Mouse (Mus musculus): ENCODE measurements around the gene Zfp641. TPM values are rescaled to one million over a fixed set of nuclear protein-coding genes. Genes with fewer than 3 reads are reported as not detected.

Zfp641 gene
- total and polyA plus RNA-seq, 2 experiments: 0.28 to 0.33 TPM

GRCm38 (mm10) chr15:98288566-98288965, 7.4 kb downstream of the Zfp641 start:
- 88% methylated on average over 12 of the region's 12 CpGs for WGBS
- H3K4me1 ChIP-seq (ENCODE audit: control insufficient read depth, insufficient read depth, low read length): no peaks in the 10 kb centered on the region
- TF ChIP-seq POLR2A (IDR thresholded peaks at IDR 0.05; ENCODE audit: extremely low read depth, insufficient read depth, low read length): no peak
- TF ChIP-seq CTCF (IDR thresholded peaks at IDR 0.05; ENCODE audit: low read depth, low read length): no peak
- no peaks in the 10 kb centered on the region for H3K79me2 ChIP-seq (ENCODE audit: control insufficient read depth, insufficient read depth, low read length)
- no peak for DNase-seq (ENCODE audit: extremely low read depth, low read depth, low spot score)
- no peaks in the 10 kb centered on the region for H3K27me3 ChIP-seq (ENCODE audit: control insufficient read depth, insufficient read depth, low read length)
- H3K9ac ChIP-seq (ENCODE audit: low read depth, low read length): no peak overlapping the region
- H3K27ac ChIP-seq (replicated peaks; ENCODE audit: insufficient read depth, low read depth, low read length): no peak overlapping the region
- H3K4me3 ChIP-seq (ENCODE audit: insufficient read depth, low read depth, low read length): no peak overlapping the region
- no peaks in the 10 kb centered on the region for H3K36me3 ChIP-seq (ENCODE audit: control insufficient read depth, insufficient read depth, low read length)

GRCm38 (mm10) chr15:98286418-98286817, 9.5 kb downstream of the Zfp641 start:
- H3K4me1 ChIP-seq (ENCODE audit: control insufficient read depth, insufficient read depth, low read length): no peaks in the 10 kb centered on the region
- H3K4me3 ChIP-seq (ENCODE audit: insufficient read depth, low read depth, low read length): no peak overlapping the region
- TF ChIP-seq POLR2A (IDR thresholded peaks at IDR 0.05; ENCODE audit: extremely low read depth, insufficient read depth, low read length): no peak
- WGBS: 77% methylated on average over 7 of the region's 7 CpGs
- no peak for DNase-seq (ENCODE audit: extremely low read depth, low read depth, low spot score)
- H3K9ac ChIP-seq (ENCODE audit: low read depth, low read length): no peak overlapping the region
- H3K27ac ChIP-seq (replicated peaks; ENCODE audit: insufficient read depth, low read depth, low read length): no peak overlapping the region
- H3K79me2 ChIP-seq (ENCODE audit: control insufficient read depth, insufficient read depth, low read length): no peaks in the 10 kb centered on the region
- H3K27me3 ChIP-seq (ENCODE audit: control insufficient read depth, insufficient read depth, low read length): no peaks in the 10 kb centered on the region
- H3K36me3 ChIP-seq (ENCODE audit: control insufficient read depth, insufficient read depth, low read length): no peaks in the 10 kb centered on the region

- Histone ChIP-seq H3K9ac (ENCODE audit: low read depth, low read length) (no peak overlapping the region), H3K4me3 (ENCODE audit: insufficient read depth, low read depth, low read length) (no peak overlapping the region), H3K4me1 (ENCODE audit: control insufficient read depth, insufficient read depth, low read length) (no peaks in the 10 kb centered on the region), H3K27me3 (ENCODE audit: control insufficient read depth, insufficient read depth, low read length) (peaks cover 2% of the 10 kb centered on the region; the same call in 1 of the 2 replicates), H3K36me3 (ENCODE audit: control insufficient read depth, insufficient read depth, low read length) (no peaks in the 10 kb centered on the region), H3K79me2 (ENCODE audit: control insufficient read depth, insufficient read depth, low read length) (no peaks in the 10 kb centered on the region), H3K27ac (replicated peaks; ENCODE audit: insufficient read depth, low read depth, low read length) (no peak overlapping the region)
- DNase-seq (ENCODE audit: extremely low read depth, low read depth, low spot score): no peak
- TF ChIP-seq POLR2A (IDR thresholded peaks at IDR 0.05; ENCODE audit: extremely low read depth, insufficient read depth, low read length) (no peak), CTCF (IDR thresholded peaks at IDR 0.05; ENCODE audit: low read depth, low read length) (no peak)
- 83% methylated on average over 7 of the region's 7 CpGs for WGBS
These were observed 38.2 kb downstream of the Zfp641 start for GRCm38 (mm10) chr15:98257776-98258175.

- Histone ChIP-seq H3K27ac (replicated peaks; ENCODE audit: insufficient read depth, low read depth, low read length) (no peak within 1 kb of the TSS), H3K4me3 (ENCODE audit: insufficient read depth, low read depth, low read length) (no peak within 1 kb of the TSS), H3K9ac (ENCODE audit: low read depth, low read length) (no peak within 1 kb of the TSS), H3K27me3 (ENCODE audit: control insufficient read depth, insufficient read depth, low read length) (peaks cover 2% of the 10 kb centered on the region; the same call in 1 of the 2 replicates), H3K36me3 (ENCODE audit: control insufficient read depth, insufficient read depth, low read length) (no peaks in the 10 kb centered on the region), H3K79me2 (ENCODE audit: control insufficient read depth, insufficient read depth, low read length) (no peaks in the 10 kb centered on the region), H3K4me1 (ENCODE audit: control insufficient read depth, insufficient read depth, low read length) (no peaks in the 10 kb centered on the region)
- TF ChIP-seq POLR2A (IDR thresholded peaks at IDR 0.05; ENCODE audit: extremely low read depth, insufficient read depth, low read length) (no peak), CTCF (IDR thresholded peaks at IDR 0.05; ENCODE audit: low read depth, low read length) (no peak)
- DNase-seq (ENCODE audit: extremely low read depth, low read depth, low spot score): no peak
- 88% methylated on average over 8 of the region's 8 CpGs for WGBS
These were observed 38.8 kb downstream of the Zfp641 start, which contains the start of gene H1fnt for GRCm38 (mm10) chr15:98257193-98257592. H1fnt (minus strand) TSS chr15:98257293.

GRCm38 (mm10) chr15:98256271-98256670, 39.7 kb downstream of the Zfp641 start:
- H3K4me1 ChIP-seq (ENCODE audit: control insufficient read depth, insufficient read depth, low read length): no peaks in the 10 kb centered on the region
- H3K36me3 ChIP-seq (ENCODE audit: control insufficient read depth, insufficient read depth, low read length): no peaks in the 10 kb centered on the region
- no peaks in the 10 kb centered on the region for H3K79me2 ChIP-seq (ENCODE audit: control insufficient read depth, insufficient read depth, low read length)
- no peak overlapping the region for H3K4me3 ChIP-seq (ENCODE audit: insufficient read depth, low read depth, low read length)
- no peak overlapping the region for H3K27ac ChIP-seq (replicated peaks; ENCODE audit: insufficient read depth, low read depth, low read length)
- H3K27me3 ChIP-seq (ENCODE audit: control insufficient read depth, insufficient read depth, low read length): no peaks in the 10 kb centered on the region
- H3K9ac ChIP-seq (ENCODE audit: low read depth, low read length): no peak overlapping the region
- TF ChIP-seq CTCF (IDR thresholded peaks at IDR 0.05; ENCODE audit: low read depth, low read length) (no peak), POLR2A (IDR thresholded peaks at IDR 0.05; ENCODE audit: extremely low read depth, insufficient read depth, low read length) (no peak)
- no peak for DNase-seq (ENCODE audit: extremely low read depth, low read depth, low spot score)
- 94% methylated on average over 13 of the region's 13 CpGs for WGBS

Other genes with a start within 250 kb of the Zfp641 start
- gene Pfkm, start 203.6 kb downstream of the Zfp641 start, total RNA-seq (2014; rRNA removed): 9.4 and 10.5 TPM in 2 replicates
- gene Pfkm, start 203.6 kb downstream of the Zfp641 start, polyA plus RNA-seq (2012; rRNA removed): 10.8 and 12.3 TPM in 2 replicates
- 4.4 TPM in 2 replicates for gene Senp1, start 202.4 kb downstream of the Zfp641 start, total RNA-seq (2014; rRNA removed)
- 2.2 and 3.7 TPM in 2 replicates for gene Senp1, start 202.4 kb downstream of the Zfp641 start, polyA plus RNA-seq (2012; rRNA removed)
- 10.8 and 15.4 TPM in 2 replicates for gene Asb8, start 130.5 kb downstream of the Zfp641 start, total RNA-seq (2014; rRNA removed)
- 26.9 and 32.9 TPM in 2 replicates for gene Asb8, start 130.5 kb downstream of the Zfp641 start, polyA plus RNA-seq (2012; rRNA removed)
- not detected in 2 replicates for gene Ccdc184, start 129.0 kb downstream of the Zfp641 start, total RNA-seq (2014; rRNA removed)
- gene Ccdc184, start 129.0 kb downstream of the Zfp641 start, polyA plus RNA-seq (2012; rRNA removed): not detected in 2 replicates
- gene Olfr288, start 100.6 kb downstream of the Zfp641 start, total RNA-seq (2014; rRNA removed): not detected in 2 replicates
- gene Olfr288, start 100.6 kb downstream of the Zfp641 start, polyA plus RNA-seq (2012; rRNA removed): not detected in 2 replicates
- not detected in 2 replicates for gene Gm44579, start 75.2 kb downstream of the Zfp641 start, total RNA-seq (2014; rRNA removed)
- gene Gm44579, start 75.2 kb downstream of the Zfp641 start, polyA plus RNA-seq (2012; rRNA removed): not detected in 2 replicates
- not detected in 2 replicates for gene Olfr287, start 75.1 kb downstream of the Zfp641 start, total RNA-seq (2014; rRNA removed)
- gene Olfr287, start 75.1 kb downstream of the Zfp641 start, polyA plus RNA-seq (2012; rRNA removed): not detected in 2 replicates
- gene Olfr286, start 61.7 kb downstream of the Zfp641 start, total RNA-seq (2014; rRNA removed): not detected in 2 replicates
- gene Olfr286, start 61.7 kb downstream of the Zfp641 start, polyA plus RNA-seq (2012; rRNA removed): not detected in 2 replicates
- gene H1fnt, start 38.9 kb downstream of the Zfp641 start, total RNA-seq (2014; rRNA removed): not detected in 2 replicates
- gene H1fnt, start 38.9 kb downstream of the Zfp641 start, polyA plus RNA-seq (2012; rRNA removed): not detected in 2 replicates
- gene Olfr285, start 21.2 kb upstream of the Zfp641 start, total RNA-seq (2014; rRNA removed): not detected in 2 replicates
- not detected in 2 replicates for gene Olfr285, start 21.2 kb upstream of the Zfp641 start, polyA plus RNA-seq (2012; rRNA removed)
- not detected in 2 replicates for gene Olfr284, start 44.8 kb upstream of the Zfp641 start, total RNA-seq (2014; rRNA removed)
- gene Olfr284, start 44.8 kb upstream of the Zfp641 start, polyA plus RNA-seq (2012; rRNA removed): not detected in 2 replicates
- not detected in 2 replicates for gene Olfr283, start 84.8 kb upstream of the Zfp641 start, total RNA-seq (2014; rRNA removed)
- gene Olfr283, start 84.8 kb upstream of the Zfp641 start, polyA plus RNA-seq (2012; rRNA removed): not detected in 2 replicates
- not detected in 2 replicates for gene Olfr282, start 135.1 kb upstream of the Zfp641 start, total RNA-seq (2014; rRNA removed)
- gene Olfr282, start 135.1 kb upstream of the Zfp641 start, polyA plus RNA-seq (2012; rRNA removed): not detected in 2 replicates
- gene Olfr281, start 156.4 kb upstream of the Zfp641 start, total RNA-seq (2014; rRNA removed): not detected in 2 replicates
- gene Olfr281, start 156.4 kb upstream of the Zfp641 start, polyA plus RNA-seq (2012; rRNA removed): not detected in 2 replicates
- not detected in 2 replicates for gene OR5BS1P, start 173.7 kb upstream of the Zfp641 start, total RNA-seq (2014; rRNA removed)
- gene OR5BS1P, start 173.7 kb upstream of the Zfp641 start, polyA plus RNA-seq (2012; rRNA removed): not detected in 2 replicates
- gene Lalba, start 186.6 kb upstream of the Zfp641 start, total RNA-seq (2014; rRNA removed): not detected in 2 replicates
- gene Lalba, start 186.6 kb upstream of the Zfp641 start, polyA plus RNA-seq (2012; rRNA removed): not detected in 2 replicates
- gene Olfr279, start 196.2 kb upstream of the Zfp641 start, total RNA-seq (2014; rRNA removed): not detected in 2 replicates
- not detected in 2 replicates for gene Olfr279, start 196.2 kb upstream of the Zfp641 start, polyA plus RNA-seq (2012; rRNA removed)
- gene Kansl2, start 238.1 kb upstream of the Zfp641 start, total RNA-seq (2014; rRNA removed): 17.9 and 22.2 TPM in 2 replicates
- gene Kansl2, start 238.1 kb upstream of the Zfp641 start, polyA plus RNA-seq (2012; rRNA removed): 18.0 and 21.9 TPM in 2 replicates